Mouse (Mus musculus) liver, postnatal 0 days (tissue): ENCODE data around the gene Glrx.

Experiments used
- CTCF ChIP-seq: sonication (generic); IDR thresholded peaks from 2 replicates; pipeline ENCODE4 v1.5.1; 2016; ENCODE audit warnings: antibody characterized with exemption, low read depth
- EP300 ChIP-seq: IDR thresholded peaks from 2 replicates; pipeline ENCODE4 v1.6.1; 2016; ENCODE audit warnings: antibody characterized with exemption, low read depth, mild to moderate bottlenecking

GRCm38 (mm10) chr13:75807969-75808368 lies 31.7 kb upstream of the Glrx start:
- TF ChIP-seq CTCF (no peak), EP300 (no peak)
